Mouse (Mus musculus): ENCODE measurements around the gene 2410004B18Rik. TPM values are rescaled to one million over a fixed set of nuclear protein-coding genes. Genes with fewer than 3 reads are reported as not detected.
"Not testable (repeated sequence)": the region's sequence is repeated elsewhere in the genome, so short reads cannot be mapped to it uniquely, and the experiment has no call there.

2410004B18Rik gene
- polyA plus RNA-seq, 1 experiment from 2014 or later = 53.1 TPM

GRCm38 (mm10) chr3:145962411-145962810, 24.6 kb downstream of the 2410004B18Rik start:
- Histone ChIP-seq H3K4me3 (no peak overlapping the region), H3K9me3 (peaks cover 13% of the 10 kb centered on the region; the same call in 1 of the 2 replicates), H3K27ac (replicated peaks) (no peak overlapping the region), H3K36me3 (replicated peaks) (no peaks in the 10 kb centered on the region), H3K4me1 (peaks cover 27% of the 10 kb centered on the region), H3K27me3 (replicated peaks; ENCODE audit: low read depth, poor library complexity, severe bottlenecking) (peaks cover 48% of the 10 kb centered on the region)
- WGBS = 15% methylated on average over 9 of the region's 9 CpGs
- no peak for DNase-seq (ENCODE audit: low spot score)

- DNase-seq (ENCODE audit: low spot score) = peak; percentile 47
- H3K4me1 ChIP-seq = peaks cover 27% of the 10 kb centered on the region
- H3K4me3 ChIP-seq = peak overlapping the region; percentile 27
- H3K27me3 ChIP-seq (replicated peaks; ENCODE audit: low read depth, poor library complexity, severe bottlenecking) = peaks cover 48% of the 10 kb centered on the region
- H3K9me3 ChIP-seq = peaks cover 4% of the 10 kb centered on the region; the same call in 1 of the 2 replicates
- peak overlapping the region; percentile 51; the same call in 1 of the 2 replicates for H3K27ac ChIP-seq (replicated peaks)
- no peaks in the 10 kb centered on the region for H3K36me3 ChIP-seq (replicated peaks)
- 11% methylated on average over 31 of the region's 31 CpGs for WGBS
Measured at GRCm38 (mm10) chr3:145963101-145964017, 25.5 kb downstream of the 2410004B18Rik start.

GRCm38 (mm10) chr3:145964018-145964387, 26.2 kb downstream of the 2410004B18Rik start:
- no peaks in the 10 kb centered on the region for H3K9me3 ChIP-seq
- H3K4me3 ChIP-seq = peak overlapping the region; percentile 27
- peak overlapping the region; percentile 51 for H3K27ac ChIP-seq (replicated peaks)
- peaks cover 48% of the 10 kb centered on the region for H3K27me3 ChIP-seq (replicated peaks; ENCODE audit: low read depth, poor library complexity, severe bottlenecking)
- 15% methylated on average over 10 of the region's 10 CpGs for WGBS
- peaks cover 28% of the 10 kb centered on the region for H3K4me1 ChIP-seq
- DNase-seq (ENCODE audit: low spot score) = no peak
- H3K36me3 ChIP-seq (replicated peaks) = no peaks in the 10 kb centered on the region

DNA sequence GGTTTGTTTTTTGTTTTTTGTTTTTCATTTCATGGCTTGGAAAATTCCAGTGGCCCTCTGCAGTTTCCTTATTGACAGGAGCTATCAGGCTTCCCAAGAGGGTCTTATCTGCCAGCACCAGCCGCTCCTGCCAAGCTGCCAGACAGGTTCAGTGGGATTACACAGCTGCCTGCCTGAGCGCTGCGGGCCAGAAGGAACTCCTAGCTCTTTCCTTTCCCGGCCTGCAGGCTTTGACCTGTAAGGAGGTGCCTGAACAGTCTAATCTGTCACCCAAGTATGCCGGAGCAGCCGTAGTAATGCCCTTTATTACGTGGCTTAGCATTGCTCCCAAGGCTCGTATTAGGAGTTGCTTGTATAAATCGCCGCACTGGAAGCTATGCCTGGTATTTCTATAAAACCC, 26.7 kb downstream of the 2410004B18Rik start:
- Histone ChIP-seq H3K36me3 (replicated peaks) (no peaks in the 10 kb centered on the region), H3K4me1 (peaks cover 33% of the 10 kb centered on the region), H3K4me3 (no peak overlapping the region; the same call in 1 of the 2 replicates), H3K9me3 (no peaks in the 10 kb centered on the region), H3K27me3 (replicated peaks; ENCODE audit: low read depth, poor library complexity, severe bottlenecking) (peaks cover 48% of the 10 kb centered on the region), H3K27ac (replicated peaks) (no peak overlapping the region)
- peak; percentile 78 for DNase-seq (ENCODE audit: low spot score)
- WGBS = 11% methylated on average over 10 of the region's 10 CpGs

- not testable (repeated sequence) for H3K36me3 ChIP-seq (replicated peaks); DNase-seq (ENCODE audit: low spot score); H3K27ac ChIP-seq (replicated peaks); H3K9me3 ChIP-seq; H3K4me3 ChIP-seq
- 67% methylated on average over 3 of the region's 3 CpGs for WGBS
- peaks cover 34% of the 10 kb centered on the region for H3K4me1 ChIP-seq
- H3K27me3 ChIP-seq (replicated peaks; ENCODE audit: low read depth, poor library complexity, severe bottlenecking) = peaks cover 48% of the 10 kb centered on the region
Measured at GRCm38 (mm10) chr3:145965583-145965982, 27.8 kb downstream of the 2410004B18Rik start.

DNA sequence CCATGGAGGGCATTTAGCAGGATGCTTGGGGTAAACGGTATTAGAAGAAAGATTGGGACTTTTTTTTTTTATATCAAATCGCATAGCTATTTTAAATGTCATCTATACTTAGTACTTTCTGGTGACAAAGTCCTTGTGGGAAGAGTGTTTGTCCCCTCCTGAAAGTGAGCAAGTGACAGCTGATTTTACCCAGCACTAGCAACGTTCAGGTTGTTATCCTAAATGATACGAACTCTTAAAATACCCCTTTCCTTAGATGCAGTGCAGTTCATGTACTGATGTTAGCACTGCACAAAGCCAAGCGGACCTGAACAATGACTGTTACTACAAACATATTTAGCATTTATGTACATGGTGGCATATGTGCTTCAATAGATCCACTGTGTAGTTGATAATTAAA, 29.0 kb downstream of the 2410004B18Rik start:
- Histone ChIP-seq H3K36me3 (replicated peaks) (no peaks in the 10 kb centered on the region), H3K27ac (replicated peaks) (no peak overlapping the region), H3K4me3 (no peak overlapping the region), H3K9me3 (no peaks in the 10 kb centered on the region), H3K4me1 (peaks cover 39% of the 10 kb centered on the region), H3K27me3 (replicated peaks; ENCODE audit: low read depth, poor library complexity, severe bottlenecking) (peaks cover 39% of the 10 kb centered on the region)
- DNase-seq (ENCODE audit: low spot score) = no peak
- WGBS = 91% methylated on average over 5 of the region's 5 CpGs

DNA sequence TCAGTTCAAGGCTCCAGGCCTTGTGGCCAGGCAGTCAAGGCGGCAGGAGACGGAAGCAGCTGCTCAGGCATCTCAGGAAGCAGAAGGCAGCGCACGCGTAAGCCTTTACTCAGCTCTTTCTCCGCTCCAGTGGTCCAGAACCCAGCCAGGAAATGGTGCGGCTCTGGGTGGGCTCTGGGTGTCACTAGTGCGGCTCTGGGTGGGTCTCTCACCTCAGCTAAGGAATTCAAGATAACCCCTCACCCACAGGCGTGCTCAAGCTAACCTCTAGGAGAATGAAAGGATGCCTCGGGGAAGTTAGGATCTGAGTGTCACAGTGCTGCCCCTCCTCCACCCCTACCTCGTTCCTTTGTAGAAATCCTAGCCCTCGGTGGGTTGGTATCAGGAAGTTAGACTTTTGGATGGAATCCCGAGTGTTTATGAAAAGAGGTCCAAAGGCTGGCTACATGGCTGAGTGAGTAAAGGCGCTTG, 31.3 kb downstream of the 2410004B18Rik start:
- 37% methylated on average over 14 of the region's 14 CpGs for WGBS

GRCm38 (mm10) chr3:145971501-145971900, 33.7 kb downstream of the 2410004B18Rik start:
- no peaks in the 10 kb centered on the region for H3K27me3 ChIP-seq (replicated peaks; ENCODE audit: low read depth, poor library complexity, severe bottlenecking)
- H3K4me3 ChIP-seq = no peak overlapping the region
- H3K36me3 ChIP-seq (replicated peaks) = no peaks in the 10 kb centered on the region; the same call in 1 of the 2 replicates
- DNase-seq (ENCODE audit: low spot score) = no peak
- H3K27ac ChIP-seq (replicated peaks) = no peak overlapping the region
- H3K9me3 ChIP-seq = peaks cover 13% of the 10 kb centered on the region
- 72% methylated on average over 10 of the region's 10 CpGs for WGBS
- H3K4me1 ChIP-seq = peaks cover 12% of the 10 kb centered on the region

More for the DNA sequence above, 31.3 kb downstream of the 2410004B18Rik start:
- Histone ChIP-seq H3K36me3 (replicated peaks) (no peaks in the 10 kb centered on the region; the same call in 1 of the 2 replicates), H3K4me1 (peaks cover 22% of the 10 kb centered on the region), H3K27ac (replicated peaks) (0 out of 2 replicates have a peak overlapping the region, but pooled peaks have one; percentile 5), H3K4me3 (no peak overlapping the region), H3K9me3 (peaks cover 5% of the 10 kb centered on the region), H3K27me3 (replicated peaks; ENCODE audit: low read depth, poor library complexity, severe bottlenecking) (peaks cover 17% of the 10 kb centered on the region)
- peak; percentile 47 for DNase-seq (ENCODE audit: low spot score)

DNA sequence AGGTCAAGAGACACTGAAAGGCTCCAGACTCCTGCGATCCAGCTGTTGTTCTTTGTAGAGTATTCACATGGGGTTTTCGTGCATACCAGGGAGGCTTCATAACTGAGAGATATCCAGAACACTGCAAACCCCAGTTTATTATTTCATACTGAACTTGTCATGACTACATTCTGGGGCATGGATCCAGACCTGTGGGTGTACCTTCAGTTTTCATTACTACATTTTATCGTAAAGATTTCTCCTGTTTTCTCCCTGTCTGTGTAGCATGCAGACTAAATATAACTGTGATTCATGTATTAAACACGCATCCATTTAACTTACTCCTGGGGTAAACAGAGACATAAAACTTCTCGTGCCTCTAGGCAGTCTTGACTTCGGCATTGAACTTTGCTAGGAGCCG, 37.2 kb downstream of the 2410004B18Rik start:
- H3K27ac ChIP-seq (replicated peaks) = no peak overlapping the region
- DNase-seq (ENCODE audit: low spot score) = no peak
- no peak overlapping the region for H3K4me3 ChIP-seq
- peaks cover 5% of the 10 kb centered on the region; the same call in 1 of the 2 replicates for H3K4me1 ChIP-seq
- 93% methylated on average over 7 of the region's 7 CpGs for WGBS
- H3K27me3 ChIP-seq (replicated peaks; ENCODE audit: low read depth, poor library complexity, severe bottlenecking) = no peaks in the 10 kb centered on the region
- peaks cover 20% of the 10 kb centered on the region for H3K9me3 ChIP-seq
- no peaks in the 10 kb centered on the region; the same call in 1 of the 2 replicates for H3K36me3 ChIP-seq (replicated peaks)

GRCm38 (mm10) chr3:145985333-145985925, 47.6 kb downstream of the 2410004B18Rik start:
- Histone ChIP-seq H3K36me3 (replicated peaks) (no peaks in the 10 kb centered on the region), H3K27me3 (replicated peaks; ENCODE audit: low read depth, poor library complexity, severe bottlenecking) (peaks cover 37% of the 10 kb centered on the region), H3K9me3 (no peaks in the 10 kb centered on the region), H3K4me3 (no peak overlapping the region), H3K27ac (replicated peaks) (no peak overlapping the region), H3K4me1 (peaks cover 40% of the 10 kb centered on the region)
- WGBS = 88% methylated on average over 7 of the region's 7 CpGs
- DNase-seq (ENCODE audit: low spot score) = no peak

DNA sequence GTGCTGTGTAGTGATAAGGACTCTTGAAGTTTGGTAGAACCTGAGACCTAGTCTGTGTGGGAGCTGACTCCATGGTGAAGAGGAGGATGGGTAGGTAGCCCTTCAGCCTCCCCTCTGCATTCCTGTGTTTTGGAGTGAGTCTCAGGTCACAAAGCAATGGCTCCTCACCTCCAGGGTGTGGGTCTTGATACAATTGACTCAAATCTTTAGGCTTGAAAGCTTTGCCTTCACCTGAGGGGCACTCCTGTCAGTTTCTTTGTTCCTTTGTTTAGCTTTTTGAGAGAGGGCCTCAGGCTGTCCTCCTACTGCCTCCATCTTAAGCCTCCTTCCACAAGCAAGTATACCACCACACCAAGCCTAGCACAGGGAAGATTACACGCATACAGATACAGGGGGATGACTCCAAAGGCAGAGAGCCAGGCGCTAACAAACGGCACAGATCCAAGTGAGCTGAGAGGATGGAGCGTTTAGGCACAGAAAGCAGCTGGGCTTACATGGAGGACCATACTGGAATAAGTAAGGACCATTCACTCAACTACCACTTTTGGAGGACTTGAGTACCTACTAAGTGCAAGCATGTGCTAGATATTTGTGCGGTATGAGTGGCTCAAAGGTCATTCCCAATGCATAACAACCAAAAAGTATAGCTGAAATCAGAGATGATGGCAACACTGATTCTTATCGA, 48.6 kb downstream of the 2410004B18Rik start:
- peaks cover 37% of the 10 kb centered on the region for H3K27me3 ChIP-seq (replicated peaks; ENCODE audit: low read depth, poor library complexity, severe bottlenecking)
- no peak for DNase-seq (ENCODE audit: low spot score)
- no peaks in the 10 kb centered on the region for H3K9me3 ChIP-seq
- H3K36me3 ChIP-seq (replicated peaks) = peaks cover 4% of the 10 kb centered on the region; the same call in 1 of the 2 replicates
- H3K27ac ChIP-seq (replicated peaks) = no peak overlapping the region
- 53% methylated on average over 6 of the region's 6 CpGs for WGBS
- H3K4me3 ChIP-seq = peak overlapping the region; percentile 82
- H3K4me1 ChIP-seq = peaks cover 45% of the 10 kb centered on the region

Measured in embryonic facial prominence, embryonic 10.5 days (tissue).